Mouse (Mus musculus): ENCODE measurements at regions not wholly inside any gene's neighbourhood (a gene's known extent, or its start where the extent isn't known, plus 50 kb on each side); places are given as distances from the start of the nearest gene placed in this dataset.

- no peak overlapping the region for H3K4me3 ChIP-seq (ENCODE audit: low read length)
- no peaks in the 10 kb centered on the region for H3K9me3 ChIP-seq (ENCODE audit: control insufficient read depth, low read length)
- H3K27ac ChIP-seq (ENCODE audit: low read depth, low read length), result no peak overlapping the region
- 72% methylated on average over 3 of the region's 3 CpGs for WGBS
- no peaks in the 10 kb centered on the region for H3K27me3 ChIP-seq (ENCODE audit: control insufficient read depth, insufficient read depth, low read length)
- no peak overlapping the region for H3K4me2 ChIP-seq (replicated peaks; ENCODE audit: low read depth, low read length)
- H3K36me3 ChIP-seq (ENCODE audit: control insufficient read depth, insufficient read depth, low read length), result no peaks in the 10 kb centered on the region
- no peak overlapping the region for H3K9ac ChIP-seq (ENCODE audit: low read depth, low read length)
- ATAC-seq (ENCODE audit: low FRiP score, low TSS enrichment), result 0 out of 2 replicates have a peak, but pooled peaks have one; percentile 66
- H3K4me1 ChIP-seq (ENCODE audit: control insufficient read depth, insufficient read depth, low read length), result no peaks in the 10 kb centered on the region
Measured at GRCm38 (mm10) chr8:128242465-128243251, 115.7 kb upstream of the Nrp1 start.

- H3K4me3 ChIP-seq (ENCODE audit: low read length), result no peak overlapping the region
- no peak overlapping the region for H3K4me2 ChIP-seq (replicated peaks; ENCODE audit: low read depth, low read length)
- no peak for ATAC-seq (ENCODE audit: low FRiP score, low TSS enrichment)
- no peak overlapping the region for H3K9ac ChIP-seq (ENCODE audit: low read depth, low read length)
- H3K27ac ChIP-seq (ENCODE audit: low read depth, low read length), result no peak overlapping the region
- no peaks in the 10 kb centered on the region for H3K9me3 ChIP-seq (ENCODE audit: control insufficient read depth, low read length)
- no peaks in the 10 kb centered on the region for H3K4me1 ChIP-seq (ENCODE audit: control insufficient read depth, insufficient read depth, low read length)
- WGBS, result 56% methylated on average over 2 of the region's 2 CpGs
- H3K36me3 ChIP-seq (ENCODE audit: control insufficient read depth, insufficient read depth, low read length), result no peaks in the 10 kb centered on the region
- no peaks in the 10 kb centered on the region for H3K27me3 ChIP-seq (ENCODE audit: control insufficient read depth, insufficient read depth, low read length)
Measured at GRCm38 (mm10) chr8:128251723-128252122, 106.7 kb upstream of the Nrp1 start.

GRCm38 (mm10) chr8:128260836-128261235 is 97.6 kb upstream of the Nrp1 start:
- ATAC-seq (ENCODE audit: low FRiP score, low TSS enrichment), result no peak
- Histone ChIP-seq H3K4me2 (replicated peaks; ENCODE audit: low read depth, low read length) (no peak overlapping the region), H3K27me3 (ENCODE audit: control insufficient read depth, insufficient read depth, low read length) (no peaks in the 10 kb centered on the region), H3K9ac (ENCODE audit: low read depth, low read length) (no peak overlapping the region), H3K4me3 (ENCODE audit: low read length) (no peak overlapping the region), H3K36me3 (ENCODE audit: control insufficient read depth, insufficient read depth, low read length) (no peaks in the 10 kb centered on the region), H3K9me3 (ENCODE audit: control insufficient read depth, low read length) (no peaks in the 10 kb centered on the region), H3K27ac (ENCODE audit: low read depth, low read length) (no peak overlapping the region), H3K4me1 (ENCODE audit: control insufficient read depth, insufficient read depth, low read length) (peaks cover 16% of the 10 kb centered on the region; the same call in 1 of the 2 replicates)
- 88% methylated on average over 3 of the region's 3 CpGs for WGBS

GRCm38 (mm10) chr8:128261367-128261766 is 97.0 kb upstream of the Nrp1 start:
- H3K4me1 ChIP-seq (ENCODE audit: control insufficient read depth, insufficient read depth, low read length), result peaks cover 18% of the 10 kb centered on the region; the same call in 1 of the 2 replicates
- no peak for ATAC-seq (ENCODE audit: low FRiP score, low TSS enrichment)
- no peaks in the 10 kb centered on the region for H3K27me3 ChIP-seq (ENCODE audit: control insufficient read depth, insufficient read depth, low read length)
- 84% methylated on average over 3 of the region's 3 CpGs for WGBS
- H3K36me3 ChIP-seq (ENCODE audit: control insufficient read depth, insufficient read depth, low read length), result no peaks in the 10 kb centered on the region
- no peaks in the 10 kb centered on the region for H3K9me3 ChIP-seq (ENCODE audit: control insufficient read depth, low read length)
- no peak overlapping the region for H3K27ac ChIP-seq (ENCODE audit: low read depth, low read length)
- no peak overlapping the region for H3K4me2 ChIP-seq (replicated peaks; ENCODE audit: low read depth, low read length)
- H3K9ac ChIP-seq (ENCODE audit: low read depth, low read length), result no peak overlapping the region
- no peak overlapping the region for H3K4me3 ChIP-seq (ENCODE audit: low read length)

- peak; percentile 80; the same call in 1 of the 2 replicates for ATAC-seq (ENCODE audit: low FRiP score, low TSS enrichment)
Measured at GRCm38 (mm10) chr8:128263251-128263947, 95.0 kb upstream of the Nrp1 start.

GRCm38 (mm10) chr8:128267261-128267660 is 91.1 kb upstream of the Nrp1 start:
- peaks cover 31% of the 10 kb centered on the region for H3K4me1 ChIP-seq (ENCODE audit: control insufficient read depth, insufficient read depth, low read length)
- H3K9ac ChIP-seq (ENCODE audit: low read depth, low read length), result no peak overlapping the region
- WGBS, result 18% methylated on average over 4 of the region's 4 CpGs
- no peaks in the 10 kb centered on the region for H3K27me3 ChIP-seq (ENCODE audit: control insufficient read depth, insufficient read depth, low read length)
- H3K9me3 ChIP-seq (ENCODE audit: control insufficient read depth, low read length), result no peaks in the 10 kb centered on the region
- no peak overlapping the region for H3K4me3 ChIP-seq (ENCODE audit: low read length)
- no peaks in the 10 kb centered on the region for H3K36me3 ChIP-seq (ENCODE audit: control insufficient read depth, insufficient read depth, low read length)
- H3K4me2 ChIP-seq (replicated peaks; ENCODE audit: low read depth, low read length), result no peak overlapping the region
- H3K27ac ChIP-seq (ENCODE audit: low read depth, low read length), result peak overlapping the region; percentile 42; the same call in 1 of the 2 replicates
- peak; percentile 36; the same call in 1 of the 2 replicates for ATAC-seq (ENCODE audit: low FRiP score, low TSS enrichment)

More at GRCm38 (mm10) chr8:128263251-128263947, 95.0 kb upstream of the Nrp1 start:
- H3K4me2 ChIP-seq (replicated peaks; ENCODE audit: low read depth, low read length), result no peak overlapping the region
- H3K4me3 ChIP-seq (ENCODE audit: low read length), result no peak overlapping the region
- H3K27ac ChIP-seq (ENCODE audit: low read depth, low read length), result no peak overlapping the region
- no peaks in the 10 kb centered on the region for H3K27me3 ChIP-seq (ENCODE audit: control insufficient read depth, insufficient read depth, low read length)
- H3K9ac ChIP-seq (ENCODE audit: low read depth, low read length), result no peak overlapping the region
- peaks cover 32% of the 10 kb centered on the region for H3K4me1 ChIP-seq (ENCODE audit: control insufficient read depth, insufficient read depth, low read length)
- H3K9me3 ChIP-seq (ENCODE audit: control insufficient read depth, low read length), result no peaks in the 10 kb centered on the region
- WGBS, result 25% methylated on average over 9 of the region's 9 CpGs
- H3K36me3 ChIP-seq (ENCODE audit: control insufficient read depth, insufficient read depth, low read length), result no peaks in the 10 kb centered on the region

- no peaks in the 10 kb centered on the region for H3K36me3 ChIP-seq (ENCODE audit: control insufficient read depth, insufficient read depth, low read length)
- peak overlapping the region; percentile 42; the same call in 1 of the 2 replicates for H3K27ac ChIP-seq (ENCODE audit: low read depth, low read length)
- H3K4me2 ChIP-seq (replicated peaks; ENCODE audit: low read depth, low read length), result no peak overlapping the region
- 66% methylated on average over 3 of the region's 3 CpGs for WGBS
- H3K4me3 ChIP-seq (ENCODE audit: low read length), result no peak overlapping the region
- no peak for ATAC-seq (ENCODE audit: low FRiP score, low TSS enrichment)
- H3K9ac ChIP-seq (ENCODE audit: low read depth, low read length), result no peak overlapping the region
- no peaks in the 10 kb centered on the region for H3K9me3 ChIP-seq (ENCODE audit: control insufficient read depth, low read length)
- H3K4me1 ChIP-seq (ENCODE audit: control insufficient read depth, insufficient read depth, low read length), result peaks cover 29% of the 10 kb centered on the region
- no peaks in the 10 kb centered on the region for H3K27me3 ChIP-seq (ENCODE audit: control insufficient read depth, insufficient read depth, low read length)
Measured at GRCm38 (mm10) chr8:128268010-128268409, 90.4 kb upstream of the Nrp1 start.

- H3K9me3 ChIP-seq (ENCODE audit: control insufficient read depth, low read length), result no peaks in the 10 kb centered on the region
- H3K9ac ChIP-seq (ENCODE audit: low read depth, low read length), result no peak overlapping the region
- H3K36me3 ChIP-seq (ENCODE audit: control insufficient read depth, insufficient read depth, low read length), result no peaks in the 10 kb centered on the region
- H3K4me2 ChIP-seq (replicated peaks; ENCODE audit: low read depth, low read length), result no peak overlapping the region
- H3K4me1 ChIP-seq (ENCODE audit: control insufficient read depth, insufficient read depth, low read length), result peaks cover 23% of the 10 kb centered on the region
- H3K27ac ChIP-seq (ENCODE audit: low read depth, low read length), result no peak overlapping the region
- WGBS, result 80% methylated on average over 1 of the region's 1 CpGs
- H3K4me3 ChIP-seq (ENCODE audit: low read length), result no peak overlapping the region
- H3K27me3 ChIP-seq (ENCODE audit: control insufficient read depth, insufficient read depth, low read length), result no peaks in the 10 kb centered on the region
- no peak for ATAC-seq (ENCODE audit: low FRiP score, low TSS enrichment)
Measured at GRCm38 (mm10) chr8:128269546-128269945, 88.9 kb upstream of the Nrp1 start.

- no peak overlapping the region for H3K4me3 ChIP-seq (ENCODE audit: low read length)
- H3K36me3 ChIP-seq (ENCODE audit: control insufficient read depth, insufficient read depth, low read length), result no peaks in the 10 kb centered on the region
- peak overlapping the region; percentile 37; the same call in 1 of the 2 replicates for H3K27ac ChIP-seq (ENCODE audit: low read depth, low read length)
- no peaks in the 10 kb centered on the region for H3K27me3 ChIP-seq (ENCODE audit: control insufficient read depth, insufficient read depth, low read length)
- peaks cover 12% of the 10 kb centered on the region for H3K4me1 ChIP-seq (ENCODE audit: control insufficient read depth, insufficient read depth, low read length)
- WGBS, result 43% methylated on average over 3 of the region's 3 CpGs
- H3K4me2 ChIP-seq (replicated peaks; ENCODE audit: low read depth, low read length), result no peak overlapping the region
- ATAC-seq (ENCODE audit: low FRiP score, low TSS enrichment), result peak; percentile 32; the same call in 1 of the 2 replicates
- H3K9me3 ChIP-seq (ENCODE audit: control insufficient read depth, low read length), result no peaks in the 10 kb centered on the region
- no peak overlapping the region for H3K9ac ChIP-seq (ENCODE audit: low read depth, low read length)
Measured at GRCm38 (mm10) chr8:128272866-128273344, 85.5 kb upstream of the Nrp1 start.
